Mouse (Mus musculus): Measurements from ENCODE around the gene Foxf2.

Gene Foxf2

GRCm38 (mm10) chr13:31625333-31626101 is at the start of gene Foxf2:
Gene Foxf2 (plus strand): TSS chr13:31625816.
- DNase-seq (ENCODE audit: low read depth, low spot score), result no peak

GRCm38 (mm10) chr13:31576696-31577095 is 48.9 kb upstream of the Foxf2 start:
- DNase-seq (ENCODE audit: low read depth, low spot score), result no peak

GRCm38 (mm10) chr13:31577576-31577975 is 48.0 kb upstream of the Foxf2 start:
- no peak for DNase-seq (ENCODE audit: low read depth, low spot score)

- DNase-seq (ENCODE audit: low read depth, low spot score), result no peak
Measured at GRCm38 (mm10) chr13:31578389-31578788, 47.2 kb upstream of the Foxf2 start.

- no peak for DNase-seq (ENCODE audit: low read depth, low spot score)
Measured at GRCm38 (mm10) chr13:31579866-31580265, 45.8 kb upstream of the Foxf2 start.

- DNase-seq (ENCODE audit: low read depth, low spot score), result no peak
Measured at GRCm38 (mm10) chr13:31587341-31587740, 38.3 kb upstream of the Foxf2 start.

GRCm38 (mm10) chr13:31599576-31599975 is 26.0 kb upstream of the Foxf2 start:
- no peak for DNase-seq (ENCODE audit: low read depth, low spot score)

GRCm38 (mm10) chr13:31603964-31604363 is 21.7 kb upstream of the Foxf2 start:
- DNase-seq (ENCODE audit: low read depth, low spot score), result no peak

GRCm38 (mm10) chr13:31614724-31615465 is 10.7 kb upstream of the Foxf2 start:
- DNase-seq (ENCODE audit: low read depth, low spot score), result no peak

- no peak for DNase-seq (ENCODE audit: low read depth, low spot score)
Measured at GRCm38 (mm10) chr13:31615561-31616165, 10.0 kb upstream of the Foxf2 start.

- DNase-seq (ENCODE audit: low read depth, low spot score), result no peak
Measured at GRCm38 (mm10) chr13:31618001-31618400, 7.6 kb upstream of the Foxf2 start.

- no peak for DNase-seq (ENCODE audit: low read depth, low spot score)
Measured at GRCm38 (mm10) chr13:31618416-31618815, 7.2 kb upstream of the Foxf2 start.

- DNase-seq (ENCODE audit: low read depth, low spot score), result no peak
Measured at GRCm38 (mm10) chr13:31618919-31619655, 6.5 kb upstream of the Foxf2 start.

GRCm38 (mm10) chr13:31619826-31620498 is 5.7 kb upstream of the Foxf2 start:
- no peak for DNase-seq (ENCODE audit: low read depth, low spot score)

GRCm38 (mm10) chr13:31620499-31620847 is 5.1 kb upstream of the Foxf2 start:
- DNase-seq (ENCODE audit: low read depth, low spot score), result no peak

- DNase-seq (ENCODE audit: low read depth, low spot score), result no peak
Measured at GRCm38 (mm10) chr13:31620937-31621336, 4.7 kb upstream of the Foxf2 start.

GRCm38 (mm10) chr13:31621741-31622140 is 3.9 kb upstream of the Foxf2 start:
- DNase-seq (ENCODE audit: low read depth, low spot score), result no peak

- no peak for DNase-seq (ENCODE audit: low read depth, low spot score)
Measured at GRCm38 (mm10) chr13:31622371-31622770, 3.2 kb upstream of the Foxf2 start.

GRCm38 (mm10) chr13:31623291-31623690 is 2.3 kb upstream of the Foxf2 start:
- DNase-seq (ENCODE audit: low read depth, low spot score), result no peak

GRCm38 (mm10) chr13:31623906-31624860 is 1.4 kb upstream of the Foxf2 start:
- DNase-seq (ENCODE audit: low read depth, low spot score), result no peak
